Mouse (Mus musculus) cerebellum, adult 2 months (tissue): Measurements from ENCODE around the gene Akr1b8.

ENCODE experiments used
- CTCF ChIP-seq: fragments of 200-500 bp; IDR thresholded peaks from 2 replicates; pipeline ENCODE4 v1.5.1; 2011; ENCODE audit warnings: low read depth, mild to moderate bottlenecking, control low read depth, low read length, moderate library complexity, borderline replicate concordance; ENCODE audit not compliant: insufficient read depth
- POLR2A ChIP-seq: fragments of 200-500 bp; IDR thresholded peaks from 2 replicates; pipeline ENCODE4 v1.6.1; 2011; ENCODE audit warnings: low read length, control low read depth, borderline replicate concordance; ENCODE audit not compliant: insufficient read depth

DNA sequence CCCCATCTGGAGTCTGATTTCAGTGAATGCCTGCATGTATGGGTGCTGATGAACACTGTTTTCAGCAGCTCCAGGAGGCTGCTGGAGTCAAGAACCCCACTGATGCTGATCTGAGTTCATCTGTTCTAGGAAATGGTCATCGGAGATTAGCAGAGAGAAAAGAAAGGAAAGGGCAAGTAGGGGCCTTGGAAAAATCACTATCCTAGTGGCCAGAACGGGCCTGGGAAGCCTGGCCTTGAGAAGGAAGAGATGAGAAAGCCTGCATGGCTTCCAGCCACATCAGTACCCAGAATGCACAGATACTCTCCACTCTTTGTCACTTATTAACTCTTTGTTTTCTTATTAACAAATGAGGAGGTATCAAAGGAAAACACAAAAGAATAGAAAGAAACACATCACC lies 46.8 kb downstream of the Akr1b8 start:
- no peak for TF ChIP-seq CTCF
- TF ChIP-seq POLR2A: no peak
